Mouse (Mus musculus) layer of hippocampus, postnatal 14 days (tissue): Measurements from ENCODE around the gene Xpnpep3. TPM values are rescaled to one million over a fixed set of nuclear protein-coding genes. Genes with fewer than 3 reads are reported as not detected.
A peak's percentile ranks its signal among the peaks of the same experiment; 100 is the strongest.
"Not testable (repeated sequence)": the region's sequence is repeated elsewhere in the genome, so short reads cannot be mapped to it uniquely, and the experiment has no call there.

Experiments
- DNase-seq, 2 experiments: peaks; one replicate each; pipeline ENCODE4 v3.0.0; 2021 to 2022; ENCODE audit warnings: low spot score in 2 of 2, mixed read lengths in 1 of 2
- total RNA-seq, 2 experiments: library from RNA; stranded (reverse); gene quantifications; 2 replicates each; pipeline ENCODE4 v1.2.3; 2021

Xpnpep3 gene
- total RNA-seq, 2 experiments from 2014 or later: 12.3 to 13.8 TPM

GRCm38 (mm10) chr15:81479446-81480213 lies 79.7 kb downstream of the Xpnpep3 start:
- no peak for DNase-seq

GRCm38 (mm10) chr15:81480284-81480683 lies 80.3 kb downstream of the Xpnpep3 start:
- not testable (repeated sequence) for DNase-seq

DNA sequence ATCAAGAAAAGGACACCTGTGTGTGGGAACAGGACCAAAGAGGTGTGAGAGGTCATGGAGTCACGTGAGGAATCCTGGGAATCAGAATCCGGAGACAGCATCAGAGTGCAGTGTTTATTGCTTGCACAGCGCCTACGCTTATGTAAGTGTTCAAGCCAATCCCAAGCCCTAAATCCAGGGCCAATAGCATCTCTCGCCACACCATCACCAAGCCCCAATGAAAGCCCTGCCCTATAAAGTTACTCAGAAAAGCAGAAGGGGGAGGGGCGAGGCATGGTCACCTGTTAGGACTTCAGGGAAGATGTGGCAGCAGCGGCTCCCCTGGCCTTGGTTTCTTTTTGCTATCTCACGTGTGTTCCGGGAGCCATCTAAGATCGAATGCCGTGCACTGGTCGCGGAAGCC lies 81.0 kb downstream of the Xpnpep3 start:
- DNase-seq: no peak

DNA sequence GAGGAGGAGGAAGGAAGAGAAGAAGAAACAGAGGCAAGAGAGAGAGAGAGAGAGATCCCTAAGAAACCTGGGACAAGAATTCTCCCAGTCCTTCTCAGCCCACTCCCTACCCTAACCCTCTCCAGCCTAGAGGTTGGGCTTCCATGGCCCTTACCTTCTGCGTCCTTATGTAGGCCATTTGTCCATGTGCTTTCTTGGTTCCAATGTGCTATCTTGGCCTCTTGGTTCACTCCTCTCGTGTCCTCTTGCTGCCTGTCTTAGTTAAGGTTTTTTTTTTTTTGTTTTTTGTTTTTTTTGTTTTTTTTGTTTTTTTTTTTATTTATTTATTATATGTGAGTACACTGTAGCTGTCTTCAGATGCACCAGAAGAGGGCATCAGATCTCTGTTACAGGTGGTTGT lies 83.0 kb downstream of the Xpnpep3 start:
- DNase-seq: no peak

GRCm38 (mm10) chr15:81483691-81484090 lies 83.8 kb downstream of the Xpnpep3 start:
- DNase-seq: no peak

DNA sequence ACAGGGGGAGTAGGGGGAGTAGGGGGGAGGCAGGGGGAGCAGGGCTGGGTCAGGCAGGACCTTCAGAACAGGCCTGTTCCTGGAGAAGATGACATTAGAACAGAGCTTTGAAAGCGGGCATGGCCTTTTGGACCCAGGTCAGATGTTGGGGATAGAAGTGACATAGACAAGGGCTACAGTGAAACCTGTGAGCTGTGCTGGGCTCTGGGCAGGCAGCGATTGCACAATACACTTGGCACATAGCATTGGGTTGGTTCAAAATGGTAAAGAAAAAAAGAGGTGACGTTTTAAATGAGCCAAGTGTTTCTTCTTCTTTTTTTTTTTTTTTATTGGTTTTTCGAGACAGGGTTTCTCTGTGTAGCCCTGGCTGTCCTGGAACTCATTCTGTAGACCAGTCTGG lies 85.5 kb downstream of the Xpnpep3 start:
- DNase-seq: no peak

GRCm38 (mm10) chr15:81503466-81503865 lies 103.5 kb downstream of the Xpnpep3 start:
- DNase-seq: peak in 1 of 2 experiments; percentile 27

DNA sequence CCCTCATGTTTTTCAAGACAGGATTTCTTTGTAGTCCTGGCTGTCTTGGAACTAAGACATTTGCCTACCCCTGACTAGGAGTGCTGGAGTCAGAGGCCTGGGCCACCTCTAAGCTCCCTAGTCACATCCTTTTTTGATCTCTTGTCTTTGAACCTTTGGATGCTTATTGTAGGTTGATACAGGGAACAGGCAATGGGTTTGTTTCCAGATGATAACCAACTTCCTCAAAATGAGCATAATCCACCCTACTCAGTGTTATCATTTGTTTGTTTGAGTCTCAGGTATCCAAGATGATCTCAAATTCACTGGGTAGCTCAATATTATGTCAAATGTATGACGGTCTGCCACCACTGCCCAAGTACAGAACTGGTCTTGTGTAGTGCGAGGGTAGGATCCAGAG lies 104.1 kb downstream of the Xpnpep3 start:
- DNase-seq: no peak

Other genes starting within 250 kb of the Xpnpep3 start
- 10 to 100 TPM; 78.6 to 79.7 TPM for gene Mrtfa, start 209.4 kb upstream of the Xpnpep3 start, total RNA-seq
- 10 to 100 TPM; 21.7 to 22.2 TPM for gene Mchr1, start 164.6 kb upstream of the Xpnpep3 start, total RNA-seq
- gene Slc25a17, start 39.3 kb upstream of the Xpnpep3 start, total RNA-seq: 10 to 100 TPM; 57.6 to 63.6 TPM
- 100 to 1,000 TPM; 155 to 183 TPM for gene St13, start 61 bp upstream of the Xpnpep3 start, total RNA-seq
- gene Dnajb7, start 8.2 kb downstream of the Xpnpep3 start, total RNA-seq: under 1 TPM in 1 of 2 experiments, not detected in 1; 0.38 TPM
- 100 to 1,000 TPM; 135 to 148 TPM for gene Rbx1, start 66.2 kb downstream of the Xpnpep3 start, total RNA-seq
- 10 to 100 TPM; 58.7 to 62.8 TPM for gene Ep300, start 185.2 kb downstream of the Xpnpep3 start, total RNA-seq